ENCODE assay signal across 27 mouse cellular contexts in genomic region chr10:19880437-19880836, GRCm38 (mm10). TPM values are rescaled to one million over a fixed set of nuclear protein-coding genes. Genes with fewer than 3 reads are reported as not detected.
DNase-seq lines count a peak whose midpoint lies in the region; ATAC-seq and TF ChIP-seq lines count a peak whose summit lies in the region.
"Had no signal": no experiment of that assay in that cellular context is flagged by ENCODE, and none has a peak within 500 bp of the region (broad histone marks: within the 10 kb centered on the region; RNA-seq: fewer than 3 reads in every experiment).

No protein-coding gene starts in this region.

- no peaks in the 10 kb centered on the region for H3K79me2 ChIP-seq in CH12.LX (replicated peaks; ENCODE audit: control insufficient read depth, extremely low read depth, insufficient read depth, poor library complexity, severe bottlenecking)

- H3K4me1 ChIP-seq in CH12.LX (ENCODE audit: control insufficient read depth in 1 of 2, insufficient read depth in 2 of 2), result peaks cover 0 to 28% of the 10 kb centered on the region in 2 experiments; a peak in 2 of 4 replicates
- H3K4me1 ChIP-seq in forebrain, postnatal 0 days (ENCODE audit: insufficient read depth), result no peaks in the 10 kb centered on the region
- H3K4me1 ChIP-seq: embryonic facial prominence, embryonic 15.5 days had no signal

- no peak for TF ChIP-seq RAD21 in CH12.LX (IDR thresholded peaks at IDR 0.05; ENCODE audit: low read depth, low read length)

- H3K27ac ChIP-seq in CH12.LX (ENCODE audit: insufficient read depth, low read depth), result no peak overlapping the region
- H3K27ac ChIP-seq in forebrain, postnatal 0 days (ENCODE audit: low read depth, low read length), result no peak overlapping the region
- H3K27ac ChIP-seq: embryonic facial prominence, embryonic 13.5 days; embryonic facial prominence, embryonic 15.5 days; forebrain, embryonic 10.5 days; forebrain, embryonic 12.5 days had no signal

- dilution Hi-C loops in CH12.LX (cut with MboI; ENCODE audit: extremely low pct_ligation_motif_present, extremely low pct_unique_long_range_greater_than_20kb, low sequenced_read_pairs), result no loop called here

- H3K27me3 ChIP-seq in CH12.LX (replicated peaks), result no peaks in the 10 kb centered on the region
- no peaks in the 10 kb centered on the region for H3K27me3 ChIP-seq in forebrain, postnatal 0 days (ENCODE audit: insufficient read depth, low read length)
- H3K27me3 ChIP-seq: embryonic facial prominence, embryonic 13.5 days; embryonic facial prominence, embryonic 15.5 days; forebrain, embryonic 12.5 days; Patski had no signal

- TF ChIP-seq EP300 in CH12.LX (IDR thresholded peaks at IDR 0.05; ENCODE audit: low read length), result no peak

- H3K9ac ChIP-seq in CH12.LX (ENCODE audit: insufficient read depth, low read depth), result no peak overlapping the region
- H3K9ac ChIP-seq in forebrain, postnatal 0 days, result no peak overlapping the region
- H3K9ac ChIP-seq: embryonic facial prominence, embryonic 13.5 days; embryonic facial prominence, embryonic 15.5 days; forebrain, embryonic 12.5 days had no signal

- DNase-seq in A20 (ENCODE audit: low read depth, low spot score) (peak; percentile 31), CH12.LX (ENCODE audit: extremely low read depth) (peak; percentile 31)
- DNase-seq in layer of hippocampus, adult 18-20 months (ENCODE audit: low spot score in 2 of 2), result no peak
- no peak for DNase-seq in forebrain, postnatal 0 days
- DNase-seq in layer of hippocampus, postnatal 25 days (ENCODE audit: extremely low spot score in 1 of 2, low spot score in 1 of 2), result no peak
- DNase-seq: adrenal gland, adult 8-10 months; adrenal gland, postnatal 14 days; adrenal gland, postnatal 36 days; B cell, adult 2 months; cerebellum, adult 11-12 months; cerebellum, adult 2 months; cerebellum, adult 9-10 months; cerebellum, postnatal 10 days; cerebellum, postnatal 25 days; embryo, embryonic 11 days had no signal

- TF ChIP-seq CTCF in CH12.LX (conservative IDR thresholded peaks at IDR 0.05 in 1 of 2, IDR thresholded peaks at IDR 0.05 in 1 of 2; ENCODE audit: low read depth in 2 of 2, low read length in 2 of 2), result no peak
- TF ChIP-seq CTCF in forebrain, postnatal 0 days (IDR thresholded peaks at IDR 0.05; ENCODE audit: low read depth), result no peak

- H3K9me3 ChIP-seq in CH12.LX (replicated peaks; ENCODE audit: low read length), result no peaks in the 10 kb centered on the region
- H3K9me3 ChIP-seq in forebrain, postnatal 0 days (ENCODE audit: low read length), result no peaks in the 10 kb centered on the region
- H3K9me3 ChIP-seq: embryonic facial prominence, embryonic 13.5 days; embryonic facial prominence, embryonic 15.5 days; forebrain, embryonic 10.5 days; forebrain, embryonic 12.5 days had no signal

- peaks cover 7 to 42% of the 10 kb centered on the region in 2 experiments for H3K36me3 ChIP-seq in CH12.LX (replicated peaks in 1 of 2; ENCODE audit: control insufficient read depth in 1 of 2, insufficient read depth in 1 of 2, low read length in 1 of 2)
- H3K36me3 ChIP-seq in forebrain, postnatal 0 days (ENCODE audit: insufficient read depth), result no peaks in the 10 kb centered on the region
- H3K36me3 ChIP-seq: embryonic facial prominence, embryonic 15.5 days; forebrain, embryonic 12.5 days had no signal

- in situ Hi-C loops in CH12.LX (cut with MboI; ENCODE audit: low pct_ligation_motif_present, low pct_unique_long_range_greater_than_20kb, low sequenced_read_pairs), result no loop called here

- TF ChIP-seq POLR2A in CH12.LX (IDR thresholded peaks at IDR 0.05; ENCODE audit: low read depth, low read length), result no peak

- H3K4me2 ChIP-seq in CH12.LX (ENCODE audit: insufficient read depth, low read depth, poor library complexity, severe bottlenecking), result no peak overlapping the region
- H3K4me2 ChIP-seq in forebrain, postnatal 0 days (ENCODE audit: low read depth), result no peak overlapping the region
- H3K4me2 ChIP-seq: embryonic facial prominence, embryonic 13.5 days; embryonic facial prominence, embryonic 15.5 days; forebrain, embryonic 12.5 days had no signal

- ATAC-seq in common myeloid progenitor, adult 5-6 weeks (replicated peaks; ENCODE audit: low read depth, poor library complexity, severe bottlenecking), result peak; percentile 52; the same call in 1 of the 2 replicates
- peak; percentile 33; the same call in 1 of the 2 replicates for ATAC-seq in megakaryocyte, adult 5-6 weeks (ENCODE audit: poor library complexity, severe bottlenecking)
- no peak for ATAC-seq in forebrain, postnatal 0 days
- ATAC-seq: activated CD4-positive, CD25-positive, alpha-beta regulatory T cell, adult 4 months; CD4-positive, CD25-positive, alpha-beta regulatory T cell, adult 4 months; forebrain, embryonic 14.5 days; forebrain, embryonic 16.5 days; Patski had no signal

- no peak overlapping the region for H3K4me3 ChIP-seq in CH12.LX (replicated peaks in 1 of 3; ENCODE audit: low read depth in 2 of 3, low read length in 2 of 3, poor library complexity in 1 of 3)
- no peak overlapping the region for H3K4me3 ChIP-seq in forebrain, postnatal 0 days (ENCODE audit: low read depth, low read length)
- H3K4me3 ChIP-seq: embryonic facial prominence, embryonic 13.5 days; embryonic facial prominence, embryonic 15.5 days; erythroblast, embryonic 14.5 days; forebrain, embryonic 10.5 days; forebrain, embryonic 12.5 days had no signal

- 71% methylated on average over 3 of the region's 3 CpGs for WGBS in forebrain, postnatal 0 days

TF ChIP-seq in CH12.LX, 34 proteins besides CTCF, POLR2A, EP300 and RAD21:
- TF ChIP-seq MXI1 (IDR thresholded peaks at IDR 0.05; ENCODE audit: low read depth, low read length), result no peak

RNA-seq across cellular contexts. Expression of gene Pex7, which starts 27.1 kb away (rescaled TPM):
- 26.5 and 28.0 TPM in 2 replicates for total RNA-seq in CH12.LX (2012; rRNA removed)
- total RNA-seq in CH12.LX (2014; rRNA removed), result 53.1 and 53.6 TPM in 2 replicates
- 30.2 and 32.4 TPM in 2 replicates for polyA plus RNA-seq in CH12.LX (2012; ENCODE audit: insufficient read length, low read depth)
- 15.3 and 35.2 TPM in 2 replicates for total RNA-seq in common myeloid progenitor, adult 5-6 weeks (2017)
- total RNA-seq in megakaryocyte, adult 5-6 weeks (2015), result 36.0 and 47.6 TPM in 2 replicates
- 13.5 and 19.5 TPM in 2 replicates for total RNA-seq in megakaryocyte, adult 5-6 weeks (2017)
- 10 to 100 TPM; 22.8 to 23.2 TPM for total RNA-seq in layer of hippocampus, adult 18-20 months (2021)
- 26.5 and 38.2 TPM in 2 replicates for total RNA-seq in forebrain, postnatal 0 days (2014; rRNA removed)
- polyA plus RNA-seq in forebrain, postnatal 0 days (2015; fragmentation: Nextera tagmentation; extraction: Ambion mirVana), result 31.2 and 33.8 TPM in 2 replicates
- 10 to 100 TPM; 21.9 to 23.2 TPM for total RNA-seq in layer of hippocampus, postnatal 25 days (2021)

RNA-seq across cellular contexts. Expression of gene Slc35d3, which starts 29.2 kb away (rescaled TPM):
- 0.21 and 0.93 TPM in 2 replicates for total RNA-seq in CH12.LX (2012; rRNA removed)
- 0.52 and 0.57 TPM in 2 replicates for total RNA-seq in CH12.LX (2014; rRNA removed)
- 0.37 and 0.40 TPM in 2 replicates for polyA plus RNA-seq in CH12.LX (2012; ENCODE audit: insufficient read length, low read depth)
- total RNA-seq in common myeloid progenitor, adult 5-6 weeks (2017), result 5.8 and 7.0 TPM in 2 replicates
- not detected in 2 replicates for total RNA-seq in megakaryocyte, adult 5-6 weeks (2015)
- 0.07 and 0.24 TPM in 2 replicates for total RNA-seq in megakaryocyte, adult 5-6 weeks (2017)
- under 1 TPM; 0.56 to 0.57 TPM for total RNA-seq in layer of hippocampus, adult 18-20 months (2021)
- 1.5 and 2.5 TPM in 2 replicates for total RNA-seq in forebrain, postnatal 0 days (2014; rRNA removed)
- 1.8 and 2.2 TPM in 2 replicates for polyA plus RNA-seq in forebrain, postnatal 0 days (2015; fragmentation: Nextera tagmentation; extraction: Ambion mirVana)
- total RNA-seq in layer of hippocampus, postnatal 25 days (2021), result under 1 TPM; 0.44 to 0.70 TPM
- polyA plus RNA-seq: activated CD4-positive, CD25-positive, alpha-beta regulatory T cell, adult 4 months; CD4-positive, CD25-positive, alpha-beta regulatory T cell, adult 4 months; Patski had no signal

RNA-seq across cellular contexts. Expression of gene Map3k5, which starts 53.8 kb away (rescaled TPM):
- total RNA-seq in CH12.LX (2012; rRNA removed), result 27.6 and 28.8 TPM in 2 replicates
- 15.8 and 16.3 TPM in 2 replicates for total RNA-seq in CH12.LX (2014; rRNA removed)
- polyA plus RNA-seq in CH12.LX (2012; ENCODE audit: insufficient read length, low read depth), result 27.3 and 31.0 TPM in 2 replicates
- 19.0 and 22.0 TPM in 2 replicates for total RNA-seq in common myeloid progenitor, adult 5-6 weeks (2017)
- 25.4 and 37.0 TPM in 2 replicates for total RNA-seq in megakaryocyte, adult 5-6 weeks (2015)
- total RNA-seq in megakaryocyte, adult 5-6 weeks (2017), result 36.7 and 42.4 TPM in 2 replicates
- 10 to 100 TPM; 24.1 to 32.5 TPM for total RNA-seq in layer of hippocampus, adult 18-20 months (2021)
- total RNA-seq in forebrain, postnatal 0 days (2014; rRNA removed), result 4.8 and 5.8 TPM in 2 replicates
- polyA plus RNA-seq in forebrain, postnatal 0 days (2015; fragmentation: Nextera tagmentation; extraction: Ambion mirVana), result 0.77 and 1.3 TPM in 2 replicates
- 10 to 100 TPM; 22.6 to 23.5 TPM for total RNA-seq in layer of hippocampus, postnatal 25 days (2021)
- polyA plus RNA-seq: erythroblast, embryonic 14.5 days had no signal

Comparison
In these comparisons a context has a peak if more than half of its experiments do, and no peak if none do; other contexts are left out.
1. DNase-seq: peak in A20 (single experiment) and CH12.LX (single experiment); none in layer of hippocampus, adult 18-20 months (0 of 2), forebrain, postnatal 0 days (single experiment) and layer of hippocampus, postnatal 25 days (0 of 2).